Mouse (Mus musculus) forebrain, embryonic 14.5 days (tissue): ENCODE results near the gene Glyat. TPM values are rescaled to one million over a fixed set of nuclear protein-coding genes. Genes with fewer than 3 reads are reported as not detected.

Experiments
- ATAC-seq: fragments of 200-750 bp; cut with Nextera tagmentation; 2 replicates; pipeline ENCODE4 v1.8.0; 2017; ENCODE audit warnings: mild to moderate bottlenecking, moderate library complexity
- DNase-seq: peaks from one replicate; pipeline ENCODE4 v3.0.0-alpha.2; 2015; ENCODE audit warnings: low spot score
- H3K27ac ChIP-seq: fragments of 300-500 bp; sonication (generic); 2 replicates; pipeline ENCODE4 v1.5.1; 2014; ENCODE audit warnings: low read depth, mild to moderate bottlenecking, control low read depth, low read length, moderate library complexity
- H3K27me3 ChIP-seq: fragments of 300-500 bp; sonication (generic); replicated peaks from 2 replicates; pipeline ENCODE4 v1.6.1; 2014; ENCODE audit warnings: low read length, control low read depth, mixed read lengths; ENCODE audit not compliant: control insufficient read depth, insufficient read depth
- H3K36me3 ChIP-seq: fragments of 300-500 bp; sonication (generic); 2 replicates; pipeline ENCODE4 v1.6.1; 2014; ENCODE audit warnings: low read length, control low read depth; ENCODE audit not compliant: control insufficient read depth, insufficient read depth
- H3K4me1 ChIP-seq: fragments of 300-500 bp; sonication (generic); 2 replicates; pipeline ENCODE4 v1.6.1; 2014; ENCODE audit warnings: antibody characterized with exemption, low read length, control low read depth; ENCODE audit not compliant: control insufficient read depth, insufficient read depth
- H3K4me2 ChIP-seq: fragments of 300-500 bp; sonication (generic); 2 replicates; pipeline ENCODE4 v1.6.1; 2014; ENCODE audit warnings: mild to moderate bottlenecking, control low read depth, low read length
- H3K4me3 ChIP-seq: fragments of 300-500 bp; sonication (generic); 2 replicates; pipeline ENCODE4 v1.5.1; 2014; ENCODE audit warnings: low read depth, low read length, control low read depth
- H3K9ac ChIP-seq: fragments of 300-500 bp; sonication (generic); 2 replicates; pipeline ENCODE4 v1.6.1; 2014; ENCODE audit warnings: mild to moderate bottlenecking, low read length, control low read depth, moderate library complexity
- H3K9me3 ChIP-seq: fragments of 300-500 bp; sonication (generic); replicated peaks from 2 replicates; pipeline ENCODE4 v1.6.1; 2016; ENCODE audit warnings: low read length, control low read depth, mixed read lengths; ENCODE audit not compliant: control insufficient read depth
- WGBS: fragments of 180-500 bp; shearing (Covaris S2); extraction: QIAGEN DNeasy Blood & Tissue Kit; methylation state at CpG from one replicate; pipeline ENCODE4 v1.1.7; 2014; 5-methylcytosine and 5-hydroxymethylcytosine counted together
- polyA plus RNA-seq: library from polyadenylated mRNA; unstranded; fragments of >200 nt; fragmentation: Nextera tagmentation; extraction: Ambion mirVana; gene quantifications from 2 replicates; pipeline ENCODE4 v1.2.1, GENCODE M21; 2014

Glyat gene
- polyA plus RNA-seq, 1 experiment from 2014 or later = not detected

DNA sequence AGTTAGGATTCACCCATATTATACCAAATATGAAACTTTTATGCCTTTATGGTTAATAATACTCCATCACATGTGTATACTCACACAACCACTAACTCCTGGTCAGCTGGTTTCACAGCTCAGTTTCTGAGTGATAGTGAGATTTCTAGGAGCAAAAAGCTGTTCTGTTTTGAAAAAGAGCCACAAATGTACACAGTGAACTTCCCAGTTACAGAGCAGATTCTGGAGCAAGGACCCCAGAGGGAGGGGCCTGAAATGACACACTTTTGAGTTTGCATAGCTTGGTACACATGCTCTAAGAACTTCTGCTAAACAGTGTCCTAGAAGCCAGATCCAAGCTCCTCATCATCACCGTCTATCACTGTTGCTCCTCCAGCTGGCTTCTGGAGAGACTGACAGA is 33.4 kb upstream of the Glyat start, which contains the start of gene Gm4952:
TSS of gene Gm4952 (plus strand) at position 301 of the 400 bp plus-strand sequence.
- no peaks in the 10 kb centered on the region for H3K27me3 ChIP-seq
- no peak within 1 kb of the TSS for H3K4me3 ChIP-seq
- H3K9me3 ChIP-seq = no peaks in the 10 kb centered on the region
- H3K4me1 ChIP-seq = no peaks in the 10 kb centered on the region; the same call in 1 of the 2 replicates
- no peak within 1 kb of the TSS for H3K9ac ChIP-seq
- H3K4me2 ChIP-seq = no peak within 1 kb of the TSS
- ATAC-seq (no peak), DNase-seq (no peak)
- H3K27ac ChIP-seq = no peak within 1 kb of the TSS
- no peaks in the 10 kb centered on the region for H3K36me3 ChIP-seq
- WGBS = 69% methylated on average over 1 of the region's 1 CpGs

DNA sequence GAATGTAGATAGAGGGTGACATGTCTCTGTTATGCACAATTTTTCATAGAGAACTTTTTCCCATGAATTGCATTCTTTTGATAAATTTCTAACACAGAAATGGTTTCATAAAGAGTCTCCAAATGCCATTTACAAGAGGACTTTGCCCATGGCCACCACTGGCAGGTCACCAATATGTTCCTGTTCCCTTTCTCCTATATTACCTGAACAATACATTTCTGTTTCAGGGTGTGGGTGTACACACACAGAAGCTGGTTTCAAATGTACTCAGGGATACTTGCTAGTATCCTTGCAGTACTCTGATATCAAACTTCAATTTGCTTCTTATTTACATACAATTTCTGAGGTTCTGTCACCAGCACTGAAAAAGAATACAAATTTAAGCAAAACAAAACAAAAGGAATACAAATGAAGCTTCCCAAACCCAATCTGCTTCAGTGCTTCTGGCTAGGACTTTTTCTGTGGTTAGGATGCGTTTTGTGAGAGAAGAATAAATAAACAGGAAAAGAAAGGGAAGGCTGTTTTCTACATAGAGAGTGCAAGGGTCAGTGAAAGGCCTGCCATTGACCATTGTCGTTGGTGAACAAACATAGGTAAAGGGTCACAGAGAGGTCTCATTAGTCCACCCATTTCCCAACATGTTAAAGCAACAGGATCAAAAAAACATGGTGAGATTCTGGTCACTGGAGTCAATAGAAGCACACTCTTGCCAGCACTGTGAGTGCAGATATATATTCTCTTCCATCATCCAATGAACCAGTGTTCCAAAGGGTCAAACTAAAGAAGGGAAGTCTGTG is 32.2 kb upstream of the Glyat start:
- WGBS = 53% methylated on average over 2 of the region's 2 CpGs
- H3K4me3 ChIP-seq = no peak overlapping the region
- no peaks in the 10 kb centered on the region for H3K36me3 ChIP-seq
- H3K9me3 ChIP-seq = no peaks in the 10 kb centered on the region
- H3K27me3 ChIP-seq = no peaks in the 10 kb centered on the region
- no peak overlapping the region for H3K4me2 ChIP-seq
- H3K27ac ChIP-seq = no peak overlapping the region
- ATAC-seq = no peak
- DNase-seq = no peak
- H3K4me1 ChIP-seq = no peaks in the 10 kb centered on the region; the same call in 1 of the 2 replicates
- no peak overlapping the region for H3K9ac ChIP-seq

DNA sequence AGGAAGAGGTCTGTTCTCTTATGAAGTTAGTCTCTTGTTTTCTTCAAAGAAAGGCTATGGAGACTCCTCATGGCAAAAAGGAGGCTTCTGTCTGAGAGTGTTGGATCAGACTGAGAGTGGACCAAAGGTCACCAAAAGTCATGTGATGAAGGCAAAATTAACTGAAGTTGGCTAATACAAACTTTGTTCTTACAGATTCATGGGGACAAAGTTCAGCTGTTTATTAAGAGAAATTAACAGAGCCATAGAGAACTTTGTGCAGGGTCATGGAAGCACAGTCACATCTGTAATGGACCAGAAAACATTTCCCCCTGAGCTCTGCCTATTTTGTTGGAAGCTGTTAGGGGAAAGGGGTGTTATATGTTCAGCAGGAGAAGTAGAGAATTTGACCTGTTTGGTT is 24.8 kb upstream of the Glyat start:
- Histone ChIP-seq H3K4me2 (no peak overlapping the region), H3K4me1 (no peaks in the 10 kb centered on the region), H3K27me3 (no peaks in the 10 kb centered on the region), H3K4me3 (no peak overlapping the region), H3K9ac (no peak overlapping the region), H3K9me3 (no peaks in the 10 kb centered on the region), H3K36me3 (no peaks in the 10 kb centered on the region), H3K27ac (no peak overlapping the region)
- ATAC-seq (no peak), DNase-seq (no peak)

DNA sequence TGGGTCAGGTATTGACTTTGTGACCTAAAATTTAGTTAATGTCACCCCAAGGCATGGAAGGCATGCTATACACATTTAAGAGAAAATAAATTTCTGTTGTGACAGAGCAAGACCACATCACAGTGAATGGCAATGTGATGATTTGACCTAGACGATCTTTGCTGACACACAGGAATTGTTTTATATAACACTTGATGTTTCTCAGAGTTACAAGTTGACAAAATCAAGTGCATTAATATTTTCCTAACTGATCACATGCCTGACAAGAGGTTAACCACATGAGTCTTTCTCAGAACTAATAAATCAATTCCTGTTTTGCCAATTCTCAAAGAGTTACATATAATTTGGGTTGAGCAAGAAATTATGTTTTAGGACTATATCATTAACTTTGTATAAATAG is 19.5 kb upstream of the Glyat start:
- Histone ChIP-seq H3K9me3 (no peaks in the 10 kb centered on the region), H3K27ac (no peak overlapping the region), H3K4me3 (no peak overlapping the region), H3K4me1 (no peaks in the 10 kb centered on the region), H3K36me3 (no peaks in the 10 kb centered on the region), H3K9ac (no peak overlapping the region), H3K27me3 (no peaks in the 10 kb centered on the region), H3K4me2 (no peak overlapping the region)
- 74% methylated on average over 1 of the region's 1 CpGs for WGBS
- DNase-seq (no peak), ATAC-seq (no peak)

DNA sequence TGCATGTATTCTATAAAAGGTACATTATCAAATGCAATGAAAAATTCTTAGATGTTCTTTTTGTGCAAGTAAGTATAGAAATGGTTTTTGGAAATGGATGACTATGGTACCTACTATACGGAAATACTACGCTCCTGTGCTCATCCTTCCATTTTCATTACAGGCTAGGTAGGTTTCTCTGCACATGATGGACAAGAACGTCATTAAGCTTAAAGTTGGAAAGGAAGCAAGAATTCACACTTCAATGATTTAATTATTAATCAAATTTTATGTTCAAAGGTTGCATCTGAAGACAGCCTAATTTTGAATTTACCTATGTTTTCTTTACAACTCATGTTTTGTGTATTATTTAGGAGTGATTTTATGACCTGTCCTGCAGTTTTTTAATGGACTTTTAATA is 1.2 kb downstream of the Glyat start:
- no peaks in the 10 kb centered on the region for H3K4me1 ChIP-seq
- no peak overlapping the region for H3K4me2 ChIP-seq
- no peaks in the 10 kb centered on the region for H3K9me3 ChIP-seq
- no peak overlapping the region for H3K4me3 ChIP-seq
- no peak for ATAC-seq
- DNase-seq = no peak
- no peaks in the 10 kb centered on the region for H3K27me3 ChIP-seq
- no peak overlapping the region for H3K9ac ChIP-seq
- H3K27ac ChIP-seq = no peak overlapping the region
- WGBS = 88% methylated on average over 3 of the region's 3 CpGs
- no peaks in the 10 kb centered on the region for H3K36me3 ChIP-seq

DNA sequence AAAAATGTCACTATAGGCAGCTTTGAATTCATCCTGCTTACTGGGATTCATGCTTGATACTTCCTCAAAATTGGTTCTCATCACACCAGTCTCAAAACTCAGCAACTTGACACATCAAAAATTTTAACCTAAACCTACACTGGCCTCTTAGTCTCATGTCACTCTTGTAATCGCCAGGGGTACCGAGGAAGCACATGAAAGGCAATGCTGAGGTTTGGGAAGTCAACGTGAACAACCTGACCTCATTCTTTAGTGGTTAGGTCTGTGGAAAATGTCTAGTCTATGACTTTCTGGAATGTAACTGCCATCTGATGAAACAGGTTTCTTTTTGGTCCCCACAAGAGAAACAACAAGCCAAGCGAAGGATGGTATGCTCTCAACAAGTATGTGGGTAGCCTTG is 1.9 kb downstream of the Glyat start:
- Histone ChIP-seq H3K36me3 (no peaks in the 10 kb centered on the region), H3K4me2 (no peak overlapping the region), H3K4me3 (no peak overlapping the region), H3K27me3 (no peaks in the 10 kb centered on the region), H3K4me1 (no peaks in the 10 kb centered on the region), H3K9me3 (no peaks in the 10 kb centered on the region), H3K27ac (no peak overlapping the region), H3K9ac (no peak overlapping the region)
- 88% methylated on average over 4 of the region's 4 CpGs for WGBS
- ATAC-seq (no peak), DNase-seq (no peak)

DNA sequence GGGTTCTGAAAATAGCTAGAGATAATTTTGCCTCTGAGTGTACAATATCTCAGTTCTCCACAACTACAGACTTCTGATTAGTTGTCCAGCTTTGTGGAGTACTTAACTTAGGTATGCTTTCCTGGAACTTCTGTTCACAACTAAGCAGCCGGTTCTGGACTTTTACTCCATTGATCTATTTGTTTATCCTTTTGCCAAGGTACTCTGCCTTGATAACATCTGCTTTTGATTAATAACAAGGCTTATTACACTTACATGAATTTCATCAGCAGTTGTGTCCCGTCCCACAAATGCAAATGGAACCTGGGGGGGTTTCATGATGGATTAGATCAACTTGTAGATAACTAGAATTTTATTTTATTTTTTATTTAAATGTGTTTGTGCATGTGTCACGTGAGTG is 3.8 kb downstream of the Glyat start:
- DNase-seq (no peak), ATAC-seq (no peak)
- H3K27me3 ChIP-seq = no peaks in the 10 kb centered on the region
- no peak overlapping the region for H3K4me2 ChIP-seq
- no peaks in the 10 kb centered on the region for H3K36me3 ChIP-seq
- H3K9me3 ChIP-seq = no peaks in the 10 kb centered on the region
- WGBS = 73% methylated on average over 3 of the region's 3 CpGs
- H3K9ac ChIP-seq = no peak overlapping the region
- H3K4me3 ChIP-seq = no peak overlapping the region
- no peaks in the 10 kb centered on the region for H3K4me1 ChIP-seq
- H3K27ac ChIP-seq = no peak overlapping the region

DNA sequence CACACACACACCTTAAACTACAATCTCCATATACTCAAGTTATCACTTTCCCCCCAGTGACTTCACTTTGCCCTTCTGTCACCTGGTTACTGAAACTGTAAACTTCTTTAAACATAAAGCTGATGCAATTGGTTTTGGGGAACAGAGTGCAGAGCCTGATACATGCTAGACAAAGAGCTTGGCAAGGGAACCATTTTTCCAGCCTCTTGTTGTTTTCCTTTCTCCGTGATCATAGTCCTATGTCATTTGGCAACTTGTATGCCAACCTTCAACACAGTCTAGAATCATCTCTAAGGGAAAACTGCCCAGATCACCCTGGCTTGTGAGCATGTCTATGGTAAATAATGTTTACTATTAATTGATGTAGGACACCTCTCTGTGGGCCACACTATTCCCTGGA is 4.9 kb downstream of the Glyat start:
- Histone ChIP-seq H3K36me3 (no peaks in the 10 kb centered on the region), H3K4me3 (no peak overlapping the region)
- no peak for ATAC-seq

DNA sequence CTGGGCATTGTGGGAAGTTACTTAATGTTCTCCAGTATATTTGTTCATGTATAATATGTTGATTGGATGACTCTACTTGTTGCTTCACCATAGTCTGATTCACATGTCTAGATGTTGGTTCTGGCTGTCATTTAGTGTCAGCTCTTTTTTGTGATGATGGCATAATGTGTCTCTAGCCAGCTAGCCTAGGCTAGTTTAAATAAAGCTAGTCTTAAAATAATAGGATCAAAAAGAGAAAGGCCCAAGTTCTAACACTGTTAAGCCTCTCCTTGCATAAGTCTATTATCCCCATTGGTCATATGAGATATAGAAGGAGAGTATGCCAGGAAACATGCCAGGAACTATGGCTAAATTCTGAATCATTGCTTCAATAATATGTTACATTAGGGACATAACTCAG is 16.4 kb downstream of the Glyat start:
- H3K27ac ChIP-seq = no peak overlapping the region
- no peaks in the 10 kb centered on the region for H3K36me3 ChIP-seq
- H3K27me3 ChIP-seq = no peaks in the 10 kb centered on the region
- H3K4me1 ChIP-seq = no peaks in the 10 kb centered on the region
- H3K4me3 ChIP-seq = no peak overlapping the region
- no peak for ATAC-seq
- H3K9ac ChIP-seq = no peak overlapping the region
- H3K9me3 ChIP-seq = no peaks in the 10 kb centered on the region
- DNase-seq = no peak
- no peak overlapping the region for H3K4me2 ChIP-seq

More for the DNA sequence above, 4.9 kb downstream of the Glyat start:
- H3K27ac ChIP-seq = no peak overlapping the region
- H3K9me3 ChIP-seq = no peaks in the 10 kb centered on the region
- H3K9ac ChIP-seq = no peak overlapping the region
- H3K4me1 ChIP-seq = no peaks in the 10 kb centered on the region
- 88% methylated on average over 1 of the region's 1 CpGs for WGBS
- no peak for DNase-seq
- no peak overlapping the region for H3K4me2 ChIP-seq
- no peaks in the 10 kb centered on the region for H3K27me3 ChIP-seq
